Mouse (Mus musculus) lung, postnatal 0 days (tissue): Measurements from ENCODE around the gene Slc8a3.

ENCODE experiments used
- CTCF ChIP-seq: IDR thresholded peaks from 2 replicates; pipeline ENCODE4 v1.5.1; 2016; ENCODE audit warnings: antibody characterized with exemption, mild to moderate bottlenecking
- EP300 ChIP-seq: IDR thresholded peaks from 2 replicates; pipeline ENCODE4 v1.6.1; 2016; ENCODE audit warnings: antibody characterized with exemption, mild to moderate bottlenecking, control low read depth

DNA sequence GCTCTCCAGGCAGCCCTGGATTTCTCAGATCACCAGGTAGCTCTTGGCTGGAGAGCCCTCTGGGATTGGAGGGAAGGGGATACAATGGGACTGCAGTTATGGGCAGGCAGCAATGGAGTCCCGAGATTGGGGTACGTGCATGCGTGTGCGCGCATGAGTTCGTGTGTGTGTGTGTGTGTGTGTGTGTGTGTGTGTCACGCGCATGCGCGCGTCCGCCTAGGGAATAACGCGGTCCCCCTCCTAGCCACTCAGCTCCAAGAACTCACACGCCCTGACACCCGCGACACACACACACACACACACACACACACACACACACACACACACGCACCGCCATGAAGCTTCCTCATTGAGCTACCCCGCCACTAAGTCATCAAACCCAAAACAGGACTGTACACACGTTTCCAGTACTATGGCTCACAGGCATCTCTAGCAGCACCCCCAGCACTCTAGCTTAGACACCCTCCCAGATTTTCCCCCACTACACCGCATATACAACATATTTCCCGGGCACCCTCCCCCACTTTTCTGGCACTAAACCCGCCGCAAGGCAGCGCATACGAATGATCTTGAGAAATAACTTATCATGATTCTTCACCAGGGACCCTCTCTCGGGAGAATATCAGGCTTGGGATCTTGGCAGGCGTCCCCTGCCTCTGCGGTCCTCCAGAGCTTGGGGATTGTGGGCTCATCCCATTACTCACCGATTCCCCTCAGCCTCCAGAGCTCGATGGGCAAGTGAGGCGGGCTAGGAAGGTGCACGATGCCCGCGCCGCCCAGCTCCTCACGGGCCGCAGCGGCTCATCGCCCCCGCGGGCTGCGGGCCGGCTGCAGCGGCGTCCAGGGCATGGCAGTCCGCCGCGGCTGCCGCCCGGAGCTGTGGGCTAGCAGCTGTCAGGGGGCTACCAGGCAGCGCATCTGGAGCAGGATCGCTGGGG is 774 bp downstream of the Slc8a3 start:
- TF ChIP-seq CTCF (no peak), EP300 (no peak)
